Mouse (Mus musculus) bone marrow macrophage, adult 2 months (primary cell): Measurements from ENCODE around the gene Ppp1r26.

Source experiments
- CTCF ChIP-seq: IDR thresholded peaks from 2 replicates; pipeline ENCODE4 v1.5.1; 2012; ENCODE audit warnings: low read depth, mild to moderate bottlenecking, low read length, moderate library complexity
- POLR2A ChIP-seq: IDR thresholded peaks from 2 replicates; pipeline ENCODE4 v1.6.1; 2012; ENCODE audit warnings: mild to moderate bottlenecking, low read depth, low read length, borderline replicate concordance

DNA sequence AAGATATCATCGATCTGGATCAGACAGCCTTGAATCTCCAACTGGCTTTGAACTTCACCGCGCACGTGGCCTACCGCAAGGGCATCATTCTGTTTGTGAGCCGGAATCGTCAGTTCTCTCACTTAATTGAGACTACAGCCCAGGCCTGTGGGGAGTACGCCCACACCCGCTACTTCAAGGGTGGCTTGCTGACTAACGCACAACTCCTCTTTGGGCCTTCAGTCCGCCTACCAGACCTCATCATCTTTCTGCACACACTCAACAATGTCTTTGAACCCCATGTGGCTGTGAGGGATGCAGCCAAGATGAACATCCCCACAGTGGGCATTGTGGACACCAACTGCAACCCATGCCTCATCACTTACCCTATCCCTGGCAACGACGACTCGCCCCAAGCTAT lies 22.9 kb downstream of the Ppp1r26 start:
- TF ChIP-seq CTCF (no peak), POLR2A (no peak)
